Mouse (Mus musculus): Measurements from ENCODE around the gene F830045P16Rik.

DNA sequence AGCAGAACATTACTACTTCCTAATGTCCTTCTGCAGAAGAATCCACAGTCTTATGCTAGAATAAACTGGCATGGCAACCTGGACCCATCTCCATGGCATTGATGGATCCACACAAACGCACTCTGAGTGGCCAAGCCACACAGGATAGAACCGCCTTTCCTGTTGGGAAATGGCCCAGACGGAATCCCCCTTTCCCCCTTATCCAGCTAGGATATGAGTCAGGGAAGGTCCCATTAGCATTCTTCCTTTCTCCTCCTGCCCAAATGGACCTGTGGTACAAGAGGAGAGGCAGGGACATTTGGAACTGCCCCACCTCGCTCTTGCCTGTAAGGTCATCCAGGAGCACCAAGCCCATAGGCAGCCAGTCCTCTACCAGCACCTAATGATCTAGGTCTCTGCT lies 45.9 kb upstream of the F830045P16Rik start:
- TF ChIP-seq CTCF (IDR thresholded peaks at IDR 0.05) (no peak), EP300 (IDR thresholded peaks at IDR 0.05) (no peak)

Data from lung, postnatal 0 days (tissue).